Mouse (Mus musculus): ENCODE results near the gene Wdr37.

DNA sequence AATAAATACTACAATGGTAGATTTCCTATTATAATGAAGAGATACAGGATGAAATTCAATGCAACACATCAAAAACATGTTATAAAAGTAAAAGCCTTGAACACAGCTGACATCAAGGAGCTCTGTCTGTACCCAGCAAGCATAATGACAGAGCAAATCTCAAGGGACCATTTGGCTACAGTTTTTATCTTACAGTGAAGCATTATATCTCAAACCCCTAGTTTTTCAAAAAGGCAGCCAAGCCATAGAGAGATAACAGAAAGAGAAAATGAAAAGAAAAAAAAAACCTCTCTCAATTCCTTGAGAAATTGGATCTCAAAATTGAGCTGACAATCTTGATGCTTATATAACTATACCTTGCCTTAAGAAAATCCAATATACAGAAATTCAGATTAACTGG lies 41.0 kb downstream of the Wdr37 start:
- TF ChIP-seq POLR2A (IDR thresholded peaks at IDR 0.05; ENCODE audit: insufficient read depth, low read depth, low read length) (no peak), CTCF (IDR thresholded peaks at IDR 0.05; ENCODE audit: insufficient read depth, low read depth, low read length) (no peak)

Measured in olfactory bulb, adult 2 months (tissue).